Mouse (Mus musculus) induced T-regulatory cell, adult 2 months (primary cell): ENCODE data around the gene Cpn2.
A peak's percentile ranks its signal among the peaks of the same experiment; 100 is the strongest.

Source experiments
- DNase-seq: peaks from one replicate; pipeline ENCODE4 v3.0.0-alpha.2; 2012; ENCODE audit warnings: low read depth

Gene Cpn2

GRCm38 (mm10) chr16:30236091-30236699 is 31.1 kb downstream of the Cpn2 start:
- peak; percentile 82 for DNase-seq

- no peak for DNase-seq
Measured at GRCm38 (mm10) chr16:30235577-30235976, 31.7 kb downstream of the Cpn2 start.

DNA sequence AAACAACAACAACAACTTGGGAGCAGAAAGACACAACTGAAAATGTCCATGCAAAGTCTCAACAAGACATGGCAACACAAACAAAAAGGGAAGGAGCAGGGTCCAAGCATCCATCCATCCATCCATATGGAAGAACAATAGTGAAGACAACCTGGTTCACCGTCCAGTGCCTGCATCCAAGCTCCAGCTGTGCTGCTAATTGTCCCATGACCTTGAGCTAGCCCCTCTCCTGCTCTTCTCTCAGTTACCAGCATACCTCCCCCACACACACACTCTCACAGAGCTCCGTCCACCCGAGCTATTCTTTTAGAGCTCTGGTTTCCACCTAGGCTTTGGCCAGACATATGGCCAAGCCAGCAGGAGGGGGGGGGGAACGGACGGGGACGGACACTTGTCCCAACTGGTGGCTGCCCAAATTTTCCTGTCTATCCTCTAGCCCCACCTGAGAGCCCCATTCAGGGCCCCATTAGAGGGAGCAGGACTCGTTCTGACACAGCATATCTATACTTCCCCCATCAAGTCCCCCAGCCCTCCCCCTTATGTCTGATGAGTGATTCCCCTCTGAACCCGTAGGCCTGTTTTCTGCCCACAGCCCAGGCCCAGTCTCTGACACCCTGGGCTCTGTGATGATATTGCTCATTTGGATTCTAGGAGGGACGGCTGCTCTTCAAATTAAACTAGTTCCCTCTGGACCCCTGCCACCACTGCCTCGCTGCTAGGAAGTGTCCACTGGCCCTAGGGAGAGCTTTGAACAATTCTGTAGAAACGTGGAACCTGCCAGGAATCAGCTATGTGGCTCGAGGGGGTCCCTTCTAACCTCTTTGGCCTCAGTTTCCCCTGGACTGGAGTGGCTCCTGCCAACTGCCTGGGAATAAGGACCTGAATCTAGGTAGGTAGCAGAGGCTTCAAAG is 32.4 kb downstream of the Cpn2 start:
- no peak for DNase-seq

DNA sequence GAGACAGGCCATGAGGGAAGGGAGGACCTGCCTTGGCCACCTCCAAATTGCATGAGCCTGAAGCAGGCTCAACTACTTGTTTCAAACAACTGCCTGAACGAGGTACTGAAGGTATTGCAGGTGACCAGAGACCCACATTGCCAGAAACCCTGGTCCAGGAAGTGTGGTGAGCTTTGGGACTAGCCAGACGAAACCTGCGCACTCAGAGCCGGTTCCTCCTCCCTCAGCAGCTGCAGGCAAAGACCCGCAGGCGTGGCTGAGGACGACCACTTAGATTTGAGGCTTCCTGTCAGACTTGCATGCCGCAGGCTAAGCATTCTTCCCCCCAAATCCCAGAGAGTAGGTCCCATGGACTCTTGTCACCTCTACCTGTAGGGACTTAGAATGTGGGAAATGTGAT is 33.2 kb downstream of the Cpn2 start:
- DNase-seq = peak; percentile 23

- no peak for DNase-seq
Measured at GRCm38 (mm10) chr16:30231882-30232604, 35.3 kb downstream of the Cpn2 start.

DNA sequence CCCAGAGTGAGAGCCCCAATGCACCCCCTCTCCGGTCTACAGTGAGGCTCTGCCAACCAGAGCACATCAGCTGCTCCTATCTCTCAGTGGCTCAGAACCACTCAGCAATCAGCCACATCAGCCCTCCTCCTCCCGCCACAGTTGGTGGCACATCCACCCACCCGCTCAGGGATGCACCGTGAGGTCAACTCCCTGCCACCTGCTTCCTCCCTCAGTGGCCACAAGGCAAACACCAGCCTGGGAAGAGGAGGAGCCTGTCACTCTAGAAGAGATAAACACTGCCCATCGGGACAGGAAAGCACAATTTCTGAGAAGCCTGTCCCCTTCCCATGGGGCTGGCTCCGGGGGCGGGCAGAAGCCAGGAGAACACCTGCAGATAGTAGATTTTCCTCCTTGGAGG is 39.9 kb downstream of the Cpn2 start:
- peak; percentile 36 for DNase-seq

GRCm38 (mm10) chr16:30221161-30221782 is 46.0 kb downstream of the Cpn2 start:
- no peak for DNase-seq

GRCm38 (mm10) chr16:30215811-30216210 is 51.5 kb downstream of the Cpn2 start:
- DNase-seq = no peak

DNA sequence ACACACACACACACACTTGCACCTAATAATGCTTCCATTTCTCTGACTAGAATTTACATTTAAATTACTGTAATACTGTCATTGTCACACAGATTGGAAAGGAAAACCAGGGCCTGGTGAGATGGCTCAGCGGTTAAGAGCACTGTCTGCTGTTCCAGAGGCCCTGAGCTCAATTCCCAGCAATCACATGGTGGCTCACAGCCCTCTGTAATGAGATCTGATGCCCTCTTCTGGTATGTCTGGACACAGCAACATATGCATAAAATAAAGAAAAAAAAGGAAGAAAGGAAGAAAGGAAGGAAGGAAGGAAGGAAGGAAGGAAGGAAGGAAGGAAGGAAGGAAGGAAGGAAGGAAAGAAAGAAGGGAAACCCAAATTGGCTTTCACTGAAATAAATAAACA is 53.7 kb downstream of the Cpn2 start:
- DNase-seq = no peak

DNA sequence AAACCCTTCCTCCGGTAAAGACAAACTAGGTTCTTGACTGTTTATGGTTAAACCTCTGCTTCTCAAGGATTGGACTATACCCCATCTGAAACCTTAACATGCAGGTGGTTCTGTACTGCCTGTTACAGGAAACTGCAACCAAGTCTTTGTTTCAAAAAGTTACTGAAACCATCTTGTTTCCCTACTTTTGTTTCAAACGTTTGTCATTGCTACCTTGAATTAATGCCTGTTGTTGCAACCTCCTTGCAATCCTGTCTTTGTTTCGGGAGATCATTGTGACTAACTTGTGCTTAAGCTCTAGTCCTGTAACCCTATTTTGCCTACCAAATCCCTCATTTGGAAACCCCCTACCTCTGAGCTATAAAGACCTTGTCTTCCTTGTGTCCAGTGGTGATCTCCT is 55.3 kb downstream of the Cpn2 start:
- no peak for DNase-seq

- DNase-seq = peak; percentile 30
Measured at GRCm38 (mm10) chr16:30209264-30209663, 58.0 kb downstream of the Cpn2 start.

DNA sequence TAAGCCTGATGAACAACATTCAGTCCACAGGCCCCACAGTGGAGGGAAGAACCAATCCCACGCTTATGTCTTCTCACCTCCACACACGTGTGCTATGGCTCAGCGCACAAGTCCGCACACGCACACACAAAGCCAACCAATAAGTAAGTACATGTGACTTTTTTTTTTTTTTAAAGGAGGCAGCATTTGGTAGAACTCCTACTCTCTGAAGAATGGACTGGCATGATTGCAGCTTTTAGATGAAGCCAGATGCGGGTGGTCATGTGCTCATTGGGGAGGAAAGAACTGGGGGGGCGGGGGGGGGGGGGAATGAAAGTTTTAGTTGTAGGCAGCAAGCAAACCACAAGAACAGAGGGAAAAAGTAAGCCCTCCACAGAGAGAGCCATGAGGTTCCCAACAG is 59.3 kb downstream of the Cpn2 start:
- no peak for DNase-seq

DNA sequence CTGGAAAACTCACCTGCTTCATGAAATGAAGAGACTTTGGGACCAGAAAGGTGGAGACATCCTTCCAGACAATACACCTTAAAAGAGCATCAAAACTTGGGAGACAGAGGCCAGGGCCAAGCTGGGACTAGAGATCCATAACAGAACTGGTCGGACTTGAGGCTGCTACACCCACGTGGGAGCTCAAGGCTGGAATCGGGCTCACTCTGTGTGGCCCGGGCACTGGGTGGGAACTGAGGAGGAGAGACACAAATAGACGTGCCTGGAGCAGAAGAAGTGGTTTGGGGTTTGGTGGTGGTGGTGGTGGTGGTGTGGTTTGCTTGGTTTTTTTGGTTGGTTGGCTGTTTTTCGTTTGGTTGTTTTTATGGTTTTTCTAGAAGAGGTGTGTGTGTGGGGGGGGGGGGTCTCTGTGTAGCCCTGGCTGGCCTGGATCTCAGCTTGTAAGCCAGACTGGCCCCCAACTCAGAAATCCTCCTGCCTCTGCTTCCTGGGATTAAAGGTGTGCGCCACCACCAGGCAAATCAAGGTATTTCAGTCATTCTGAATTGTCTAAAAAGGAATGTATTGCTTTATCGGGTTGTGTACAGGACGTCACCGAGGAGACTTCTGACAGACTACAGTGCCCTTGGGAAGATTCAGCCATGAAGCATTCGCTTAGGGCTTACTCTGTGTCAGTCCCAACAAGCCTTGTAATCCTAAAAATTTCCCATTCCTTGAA is 60.0 kb downstream of the Cpn2 start:
- DNase-seq = peak; percentile 29
